Mouse (Mus musculus): Measurements from ENCODE around the gene Senp6. TPM values are rescaled to one million over a fixed set of nuclear protein-coding genes. Genes with fewer than 3 reads are reported as not detected.
"Not testable (repeated sequence)": the region's sequence is repeated elsewhere in the genome, so short reads cannot be mapped to it uniquely, and the experiment has no call there.

The Senp6 gene
- total RNA-seq (2021) = 100 to 1,000 TPM; 106 to 111 TPM
- long read RNA-seq, full-length matches to known transcripts = 18 of 52 reads
- long read RNA-seq, partial matches to known transcripts = 2 of 52 reads
- long read RNA-seq, other reads (novel, unspliced or antisense) = 32 of 52 reads

GRCm38 (mm10) chr9:80066367-80067220 lies at the start of gene Senp6:
TSS of gene Senp6 (plus strand) at chr9:80066903.
- DNase-seq (ENCODE audit: low spot score in 2 of 2) = peak in 1 of 2 experiments; percentile 72

GRCm38 (mm10) chr9:80020429-80020828 lies 46.3 kb upstream of the Senp6 start:
- DNase-seq (ENCODE audit: low spot score in 2 of 2) = no peak

- no peak for DNase-seq (ENCODE audit: low spot score in 2 of 2)
Measured at GRCm38 (mm10) chr9:80021648-80022047, 45.1 kb upstream of the Senp6 start.

DNA sequence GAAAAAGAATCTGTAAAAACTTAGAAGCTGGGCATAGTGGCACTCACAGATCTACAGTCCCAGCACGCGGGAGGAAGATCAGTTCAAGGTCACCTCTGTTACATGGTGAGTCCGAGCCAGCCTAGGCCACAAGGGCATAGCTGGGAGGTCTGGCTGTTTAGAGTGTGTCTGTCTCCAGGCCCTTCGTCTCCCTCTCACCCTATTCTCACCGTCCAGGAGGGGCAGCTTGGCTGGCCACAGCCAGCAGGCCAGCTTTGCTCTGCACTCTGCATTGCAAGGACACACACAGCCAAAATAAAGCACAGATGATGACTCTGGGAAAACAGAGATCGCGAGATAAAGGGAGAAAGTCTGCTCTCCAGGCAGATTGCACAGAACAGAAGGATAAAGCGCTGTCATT lies 43.9 kb upstream of the Senp6 start:
- DNase-seq (ENCODE audit: low spot score in 2 of 2) = no peak

DNA sequence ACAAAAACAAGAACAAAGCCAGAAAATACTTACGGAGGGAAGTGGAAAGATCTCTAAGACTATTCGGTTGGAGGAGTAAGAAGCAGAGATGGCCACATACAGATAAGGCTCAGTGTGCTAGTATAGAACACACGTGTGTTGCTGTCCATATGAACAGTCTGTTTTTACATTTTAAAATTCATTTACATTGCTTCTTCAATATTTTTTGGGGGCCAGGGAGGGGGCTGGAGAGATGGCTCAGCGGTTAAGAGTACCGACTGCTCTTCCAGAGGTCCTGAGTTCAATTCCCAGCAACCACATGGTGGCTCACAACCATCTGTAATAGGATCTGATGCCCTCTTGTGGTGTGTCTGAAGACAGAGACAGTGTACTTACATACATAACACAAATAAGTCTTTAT lies 41.4 kb upstream of the Senp6 start:
- not testable (repeated sequence) for DNase-seq (ENCODE audit: low spot score in 2 of 2)

- DNase-seq (ENCODE audit: low spot score in 2 of 2) = peak; percentile 57 to 64
Measured at GRCm38 (mm10) chr9:80026017-80026416, 40.7 kb upstream of the Senp6 start.

GRCm38 (mm10) chr9:80026581-80027021 lies 40.1 kb upstream of the Senp6 start:
- no peak for DNase-seq (ENCODE audit: low spot score in 2 of 2)

DNA sequence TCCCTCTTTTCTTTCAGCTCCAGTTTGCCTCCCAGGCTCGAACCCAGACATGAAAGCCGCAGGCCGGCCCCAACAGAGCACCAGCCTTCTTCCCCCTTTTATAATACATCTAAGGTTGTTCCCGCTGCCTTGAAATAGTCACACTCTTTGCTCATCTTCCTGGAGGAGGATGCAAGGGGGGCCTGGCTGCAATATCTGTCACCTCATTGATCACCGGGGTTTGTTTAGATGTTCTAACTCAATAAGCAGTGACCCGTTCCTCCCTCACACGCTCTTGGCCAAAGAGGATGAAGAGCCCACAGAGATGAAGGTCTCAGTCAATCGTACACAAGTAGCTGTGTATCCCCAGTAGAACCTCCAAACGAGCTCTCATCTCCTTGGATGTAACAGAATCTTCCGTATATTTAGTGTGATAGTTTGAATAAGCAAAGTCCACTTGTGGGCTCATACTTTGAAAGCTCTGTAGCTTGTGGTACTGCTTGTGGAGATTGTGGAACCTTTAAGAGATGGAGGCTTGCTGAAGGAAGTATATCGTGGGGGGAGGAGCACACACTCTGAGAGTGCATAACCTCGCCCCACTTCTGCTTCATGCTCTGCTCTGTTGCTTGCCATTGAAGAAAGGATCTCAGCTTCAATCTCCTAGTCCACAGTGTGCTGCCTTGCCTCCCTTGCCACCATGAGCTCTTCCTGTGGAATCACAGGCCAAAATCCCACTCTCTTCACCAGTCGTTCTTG lies 29.3 kb upstream of the Senp6 start:
- DNase-seq (ENCODE audit: low spot score in 2 of 2) = no peak

DNA sequence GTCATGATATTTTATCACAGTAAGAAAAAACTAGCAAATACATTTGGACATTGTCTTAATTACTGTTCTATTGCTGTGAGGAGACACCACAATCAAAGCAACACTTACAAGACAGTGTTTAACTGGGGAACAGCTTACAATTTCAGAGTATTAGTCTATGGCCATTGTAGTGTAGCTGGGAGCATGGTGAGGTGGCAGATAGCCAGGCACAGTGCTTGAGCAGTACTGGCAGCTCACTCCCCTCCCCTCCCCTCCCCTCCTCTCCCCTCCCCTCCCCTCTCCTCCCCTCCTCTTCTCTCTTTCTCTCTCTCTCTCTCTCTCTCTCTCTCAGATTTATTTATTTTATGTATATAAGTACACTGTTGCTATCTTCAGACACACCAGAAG lies 28.7 kb upstream of the Senp6 start:
- no peak for DNase-seq (ENCODE audit: low spot score in 2 of 2)

DNA sequence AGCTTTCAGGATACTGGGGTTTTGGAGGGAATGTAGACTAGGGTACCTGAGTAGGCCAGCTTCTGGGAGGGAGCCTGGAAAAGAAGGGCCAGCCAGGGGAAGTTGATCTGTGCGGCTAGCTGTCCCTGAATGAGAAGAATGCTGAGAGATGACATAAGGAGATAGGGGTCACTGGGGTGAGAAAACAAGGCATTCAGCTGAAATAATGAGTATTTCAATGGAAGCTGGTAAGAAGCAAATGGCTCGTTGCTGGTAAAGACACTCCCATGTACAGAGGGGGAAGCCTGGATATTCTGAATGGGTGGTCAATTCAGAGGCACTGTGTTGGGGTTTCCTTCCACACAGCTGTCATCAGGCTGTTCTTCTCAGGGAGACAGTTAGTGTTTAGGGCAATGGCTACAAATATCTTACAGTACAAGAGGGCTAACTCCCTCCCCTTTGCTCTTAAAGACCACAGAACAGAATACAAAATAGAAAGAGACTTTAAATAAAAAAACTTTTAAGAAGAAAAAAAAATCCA lies 27.3 kb upstream of the Senp6 start:
- DNase-seq (ENCODE audit: low spot score in 2 of 2) = no peak

DNA sequence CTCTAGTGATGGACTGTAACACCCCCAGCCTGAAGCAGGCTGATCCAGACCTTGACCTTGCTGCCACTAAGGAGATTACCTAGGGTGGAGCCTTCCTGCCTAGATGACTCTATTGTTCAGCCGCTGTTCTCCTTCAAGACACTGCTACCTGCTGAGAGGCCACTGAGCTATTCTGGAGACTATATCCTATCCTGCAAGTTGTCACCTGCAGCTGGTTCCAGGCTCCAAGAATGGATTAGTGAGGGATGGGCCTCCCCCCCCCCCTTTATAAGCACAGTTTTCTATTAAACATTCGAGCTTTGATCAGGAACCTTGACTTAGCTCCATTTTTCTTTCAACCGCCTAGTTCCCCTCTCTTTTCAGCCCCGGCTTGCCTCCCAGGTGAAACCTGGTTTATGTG lies 22.4 kb upstream of the Senp6 start:
- DNase-seq (ENCODE audit: low spot score in 2 of 2) = not testable (repeated sequence)

DNA sequence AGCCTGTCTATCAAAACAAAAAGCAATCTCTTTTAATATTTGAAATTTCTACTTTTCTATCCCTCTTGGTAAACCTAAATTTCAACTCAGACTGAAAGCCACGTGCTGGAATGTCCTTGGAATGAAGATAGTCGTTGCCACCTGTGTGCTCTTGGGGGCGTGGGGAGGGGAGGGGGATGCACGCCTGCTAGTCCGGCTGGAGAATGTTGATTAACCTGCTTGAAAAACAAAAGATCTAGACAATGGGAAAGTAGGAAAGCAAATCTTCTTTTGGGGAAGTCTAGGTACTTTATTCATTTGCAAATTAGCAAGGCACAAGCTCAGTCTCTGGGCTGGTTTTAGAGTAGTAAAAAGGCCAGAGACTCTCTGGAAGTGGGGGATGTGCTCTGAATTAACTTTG lies 17.4 kb upstream of the Senp6 start:
- DNase-seq (ENCODE audit: low spot score in 2 of 2) = not testable (repeated sequence)

- DNase-seq (ENCODE audit: low spot score in 2 of 2) = no peak
Measured at GRCm38 (mm10) chr9:80052951-80053350, 13.8 kb upstream of the Senp6 start.

- no peak for DNase-seq (ENCODE audit: low spot score in 2 of 2)
Measured at GRCm38 (mm10) chr9:80057690-80058089, 9.0 kb upstream of the Senp6 start.

DNA sequence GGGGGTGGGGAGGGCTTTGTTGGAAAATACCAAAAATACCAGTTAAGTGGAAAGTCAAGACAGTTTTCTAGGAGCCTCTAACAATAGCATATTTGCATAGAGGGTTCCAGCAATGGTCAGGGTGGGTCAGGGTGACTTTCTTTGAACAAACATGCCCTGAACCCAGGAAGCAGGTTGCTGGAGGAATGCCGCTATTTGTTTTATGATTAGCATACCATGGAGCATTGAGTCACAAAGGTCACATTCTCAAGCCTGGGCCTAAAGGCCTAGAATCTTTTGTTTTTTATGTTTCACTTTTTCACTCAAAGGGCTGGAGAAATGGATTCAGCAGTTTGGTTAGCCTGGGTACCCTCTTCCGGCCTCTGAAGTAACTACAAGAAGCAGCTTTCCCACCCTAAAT lies 1.2 kb upstream of the Senp6 start:
- DNase-seq (ENCODE audit: low spot score in 2 of 2) = not testable (repeated sequence)

GRCm38 (mm10) chr9:80067221-80068027 lies 721 bp downstream of the Senp6 start:
- DNase-seq (ENCODE audit: low spot score in 2 of 2) = peak; percentile 76 to 82

DNA sequence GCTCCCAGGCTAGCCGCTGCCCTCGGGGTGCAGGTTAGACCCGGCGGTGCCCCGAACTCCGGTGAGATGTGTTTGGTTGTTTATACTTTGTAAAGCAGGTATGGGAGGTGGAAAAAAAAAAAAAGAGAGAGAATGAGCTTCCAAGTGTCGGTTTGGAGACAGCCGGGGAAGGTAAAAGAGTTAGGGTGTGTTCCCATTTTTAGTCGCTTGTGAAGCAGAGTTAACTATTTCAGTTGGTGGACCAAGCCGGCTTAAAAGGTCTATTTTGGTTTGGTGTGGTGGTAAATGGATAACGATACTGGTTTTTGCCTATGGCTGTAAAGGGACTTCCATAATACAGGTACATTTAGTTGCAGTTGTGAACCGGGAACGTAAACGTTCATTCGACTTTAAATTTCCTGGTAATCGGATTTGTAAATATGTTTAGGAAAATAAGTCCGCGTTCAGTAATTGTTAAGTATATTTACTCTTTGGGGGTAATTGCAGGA lies 1.4 kb downstream of the Senp6 start:
- no peak for DNase-seq (ENCODE audit: low spot score in 2 of 2)

DNA sequence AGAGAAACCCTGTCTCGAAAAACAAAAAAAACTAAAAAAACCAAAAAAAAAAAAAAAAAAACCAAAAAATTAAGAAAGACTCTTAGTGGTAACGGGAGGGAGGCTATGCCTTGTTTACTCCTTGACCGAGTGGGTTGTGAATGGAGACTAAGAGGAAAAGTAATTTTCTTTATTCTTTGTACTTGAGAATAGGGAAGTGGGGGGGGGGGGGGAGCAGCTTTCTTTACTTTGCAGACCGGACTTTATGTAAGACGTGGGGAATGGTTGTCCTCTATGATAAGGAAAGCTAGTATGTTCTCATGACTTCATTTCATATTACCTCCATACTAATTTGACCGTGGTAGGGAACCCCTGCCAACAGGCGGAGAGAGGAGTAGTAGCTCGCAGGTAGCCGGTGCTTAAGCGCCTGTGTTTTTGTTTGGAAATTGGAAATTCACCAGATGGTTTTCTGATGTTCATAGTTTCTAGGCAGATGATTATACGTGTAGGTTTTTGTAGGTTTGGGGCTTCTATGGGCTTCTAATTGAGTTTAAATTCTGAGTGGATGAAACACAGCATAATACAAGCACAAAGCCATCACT lies 2.1 kb downstream of the Senp6 start:
- DNase-seq (ENCODE audit: low spot score in 2 of 2) = no peak

- no peak for DNase-seq (ENCODE audit: low spot score in 2 of 2)
Measured at GRCm38 (mm10) chr9:80070026-80070425, 3.3 kb downstream of the Senp6 start.

DNA sequence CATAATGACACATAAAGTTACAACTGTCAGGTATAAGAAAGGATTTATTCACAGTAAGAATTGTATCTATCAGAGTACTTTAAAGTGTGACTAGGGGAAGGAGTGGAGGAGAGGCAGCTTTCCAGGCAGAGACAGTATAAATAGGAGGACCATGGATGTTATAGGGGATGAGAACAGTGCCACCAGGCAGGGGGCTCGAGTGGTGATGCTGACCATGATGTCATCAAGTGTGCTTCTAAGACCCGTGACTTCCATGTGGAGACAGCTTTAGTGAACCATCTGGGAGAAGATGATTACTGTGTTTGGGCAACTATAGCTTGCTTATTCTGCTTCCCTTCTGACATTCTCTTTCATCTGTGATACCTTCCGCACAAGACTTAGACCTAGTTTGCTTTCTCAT lies 4.9 kb downstream of the Senp6 start:
- no peak for DNase-seq (ENCODE audit: low spot score in 2 of 2)

- DNase-seq (ENCODE audit: low spot score in 2 of 2) = no peak
Measured at GRCm38 (mm10) chr9:80074067-80074466, 7.4 kb downstream of the Senp6 start.
